Mouse (Mus musculus): ENCODE measurements at regions not wholly inside any gene's neighbourhood (a gene's known extent, or its start where the extent isn't known, plus 50 kb on each side); places are given as distances from the start of the nearest gene placed in this dataset.
A peak's percentile ranks its signal among the peaks of the same experiment; 100 is the strongest.

DNA sequence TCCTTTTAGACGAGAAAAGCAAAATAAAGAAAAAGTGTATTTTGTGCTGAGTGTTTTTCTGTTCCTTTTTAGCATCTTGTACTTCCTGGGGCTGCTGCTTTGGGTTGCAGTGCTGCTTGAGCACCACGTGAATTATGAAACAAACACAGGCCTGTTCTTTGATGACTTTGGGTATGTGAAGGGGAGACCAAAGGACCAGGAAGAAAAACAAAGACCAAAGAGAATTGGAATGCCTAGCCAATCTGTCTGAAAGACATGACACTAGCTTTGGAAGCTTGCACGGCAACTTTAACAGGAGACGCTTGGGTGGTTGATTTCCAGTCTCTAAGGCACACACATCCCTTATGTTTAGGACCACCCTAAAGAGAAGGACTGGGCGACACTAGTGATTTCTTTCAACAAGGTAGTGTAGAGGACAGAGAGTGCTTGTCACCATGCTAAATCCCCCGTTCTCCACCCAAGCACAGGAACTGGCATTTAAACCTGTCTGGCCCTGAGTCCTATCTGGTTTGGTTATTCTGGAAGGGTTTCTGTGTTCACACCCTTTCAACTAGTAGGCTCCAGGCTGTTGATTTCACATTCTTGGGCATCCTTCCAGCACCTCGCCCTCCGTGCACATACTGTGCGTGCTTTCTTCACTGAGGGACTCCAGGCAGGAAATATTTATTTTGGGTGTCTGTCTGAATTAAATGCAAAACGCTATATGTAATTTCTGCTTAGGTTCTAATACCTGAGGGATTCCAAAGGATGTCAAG lies 59.9 kb upstream of the Tmpo start:
- ATAC-seq (ENCODE audit: insufficient number of reproducible peaks, low FRiP score, low TSS enrichment) = no peak

DNA sequence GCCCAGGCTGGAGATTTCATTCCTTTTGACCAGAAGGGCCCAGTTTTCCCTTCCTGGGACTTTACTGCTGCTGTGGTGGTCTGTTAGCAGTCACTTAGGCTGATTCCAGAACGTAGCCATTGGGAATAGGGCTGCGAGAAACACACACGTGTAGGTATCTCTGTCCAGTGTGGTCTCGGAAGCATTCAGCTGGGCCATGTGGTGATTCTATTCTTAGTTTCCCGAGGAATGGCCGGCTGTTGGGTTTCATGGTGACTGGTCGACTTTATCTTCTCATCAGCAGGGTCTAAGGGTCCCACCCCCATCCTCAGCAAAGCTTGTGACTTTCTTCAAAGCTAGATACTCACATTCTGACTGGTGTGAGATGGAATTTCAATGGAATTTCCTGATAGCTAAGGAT lies 59.2 kb upstream of the Tmpo start:
- no peak for ATAC-seq (ENCODE audit: insufficient number of reproducible peaks, low FRiP score, low TSS enrichment)

DNA sequence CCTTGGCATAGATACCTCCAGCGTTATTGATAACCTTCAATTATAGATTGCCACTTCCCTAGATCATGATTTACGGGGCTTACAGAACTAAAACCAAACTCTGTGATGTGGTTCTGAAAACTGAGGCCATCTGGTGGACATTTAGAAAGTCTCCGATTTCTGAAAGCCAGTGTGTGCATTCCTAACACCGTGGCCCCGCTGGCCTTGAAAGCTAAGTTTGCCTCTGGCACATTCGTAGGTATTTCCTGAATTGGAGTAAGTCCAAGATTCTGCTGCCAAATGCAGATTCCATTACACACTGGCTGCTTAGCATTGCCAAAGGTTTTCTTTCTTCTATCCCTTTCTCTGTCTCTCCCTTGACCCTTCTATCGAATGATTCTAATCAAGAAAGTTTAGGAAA lies 55.7 kb upstream of the Tmpo start:
- ATAC-seq (ENCODE audit: insufficient number of reproducible peaks, low FRiP score, low TSS enrichment) = peak; percentile 52; the same call in 1 of the 2 replicates

- no peak for ATAC-seq (ENCODE audit: insufficient number of reproducible peaks, low FRiP score, low TSS enrichment)
Observed at GRCm38 (mm10) chr10:91234709-91235108, 53.6 kb upstream of the Tmpo start.
